Mouse (Mus musculus): Measurements from ENCODE around the gene Gm17079. TPM values are rescaled to one million over a fixed set of nuclear protein-coding genes. Genes with fewer than 3 reads are reported as not detected.
"Not testable (repeated sequence)": the region's sequence is repeated elsewhere in the genome, so short reads cannot be mapped to it uniquely, and the experiment has no call there.

Gm17079 gene
- polyA plus RNA-seq (2012; rRNA removed) (not detected in 2 replicates), polyA plus RNA-seq (2014; fragmentation: Nextera tagmentation; extraction: Ambion mirVana) (not detected in 2 replicates)

DNA sequence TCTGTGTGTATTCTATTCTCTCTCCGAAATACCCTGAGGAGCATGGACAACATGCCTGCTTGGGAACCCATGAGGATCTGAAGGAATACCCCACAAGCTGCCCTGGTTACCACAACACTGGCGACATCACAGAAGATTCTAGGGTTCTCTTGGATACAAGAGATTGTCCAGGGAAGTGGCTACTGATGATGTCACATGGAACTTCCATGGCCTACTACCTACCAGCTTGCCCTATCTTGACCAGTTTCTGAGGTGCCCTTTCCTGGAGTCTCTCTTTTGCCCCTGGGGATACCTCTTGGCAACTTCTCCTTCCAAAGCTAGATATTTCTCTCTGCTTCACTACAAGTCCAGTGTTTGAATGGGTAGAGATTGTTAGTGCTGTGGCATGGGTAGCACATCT, at the start of gene Gm17079:
Gene Gm17079 (minus strand): TSS at position 101 of the 400 bp plus-strand sequence.
- ATAC-seq (ENCODE audit: insufficient read depth); H3K27me3 ChIP-seq (ENCODE audit: control insufficient read depth, insufficient read depth, low read length); H3K4me1 ChIP-seq (replicated peaks; ENCODE audit: control insufficient read depth in 2 of 2, insufficient read depth in 2 of 2, low read length in 1 of 2); H3K27ac ChIP-seq; DNase-seq (ENCODE audit: low read depth in 3 of 3, low spot score in 3 of 3); H3K4me2 ChIP-seq (ENCODE audit: low read depth); H3K4me3 ChIP-seq (ENCODE audit: insufficient read depth in 1 of 2, low read depth in 2 of 2, low read length in 2 of 2); H3K9ac ChIP-seq (replicated peaks); H3K9me3 ChIP-seq (ENCODE audit: control insufficient read depth, low read length); H3K36me3 ChIP-seq (replicated peaks; ENCODE audit: control insufficient read depth, insufficient read depth, low read depth): not testable (repeated sequence)
- 46% methylated on average over 1 of the region's 2 CpGs for WGBS (ENCODE audit: insufficient replicate concordance)

DNA sequence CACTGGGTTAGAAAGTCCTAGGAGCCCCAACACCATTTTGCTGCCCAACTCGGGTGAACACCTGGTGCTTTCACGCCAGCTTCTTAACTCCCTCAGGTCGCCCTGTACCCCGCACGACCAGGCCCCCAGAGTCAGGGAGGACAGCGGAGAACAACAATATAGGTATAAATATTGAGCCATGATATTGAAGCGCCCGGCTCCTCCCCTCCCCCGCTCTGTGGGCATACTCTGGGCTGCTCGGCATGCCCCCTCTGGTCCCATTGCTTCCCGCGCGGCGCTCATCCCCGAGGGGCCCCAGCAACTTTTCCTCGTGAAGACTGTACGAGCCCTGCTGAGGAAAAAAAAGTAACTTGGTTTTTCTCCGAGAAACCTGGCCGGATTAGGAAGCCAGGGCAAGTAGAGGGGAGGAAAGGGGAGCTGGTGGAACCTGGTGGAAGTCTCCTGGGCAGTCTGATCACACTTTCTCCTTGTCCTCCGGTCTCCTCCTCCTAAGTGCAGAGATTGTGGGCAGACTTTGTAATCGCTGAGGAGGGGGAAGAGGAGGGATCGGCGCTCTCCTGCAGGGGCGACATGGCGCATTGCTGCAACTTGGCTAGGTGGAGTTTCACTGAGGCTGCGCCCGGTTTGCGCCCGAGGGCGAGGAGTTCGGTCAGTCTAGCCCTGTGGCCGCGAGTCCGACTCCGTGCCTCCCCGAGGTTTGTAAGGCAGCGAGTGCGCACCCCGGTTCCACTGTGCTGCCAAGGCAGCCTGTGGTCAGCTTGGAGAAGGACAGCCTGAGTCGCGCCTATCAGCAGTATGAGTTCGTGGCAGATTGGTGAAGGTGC, 45.3 kb upstream of the Gm17079 start:
- H3K9me3 ChIP-seq (ENCODE audit: control insufficient read depth, low read length), result no peaks in the 10 kb centered on the region
- TF ChIP-seq EP300 (IDR thresholded peaks at IDR 0.05; ENCODE audit: low read depth) (no peak), CTCF (IDR thresholded peaks at IDR 0.05; ENCODE audit: low read depth) (no peak)
- no peak for DNase-seq (ENCODE audit: low read depth in 3 of 3, low spot score in 3 of 3)
- H3K27ac ChIP-seq, result no peak overlapping the region
- no peak overlapping the region; the same call in none of the 2 replicates for H3K4me2 ChIP-seq (ENCODE audit: low read depth)
- 2% methylated on average over 42 of the region's 42 CpGs for WGBS (ENCODE audit: insufficient replicate concordance)
- H3K36me3 ChIP-seq (replicated peaks; ENCODE audit: control insufficient read depth, insufficient read depth, low read depth), result no peaks in the 10 kb centered on the region
- no peak for ATAC-seq (ENCODE audit: insufficient read depth)
- no peak overlapping the region for H3K9ac ChIP-seq (replicated peaks)
- no peaks in the 10 kb centered on the region for H3K4me1 ChIP-seq (replicated peaks; ENCODE audit: control insufficient read depth in 2 of 2, insufficient read depth in 2 of 2, low read length in 1 of 2)
- no peak overlapping the region for H3K4me3 ChIP-seq (ENCODE audit: insufficient read depth in 1 of 2, low read depth in 2 of 2, low read length in 2 of 2)
- H3K27me3 ChIP-seq (ENCODE audit: control insufficient read depth, insufficient read depth, low read length), result peaks cover 31% of the 10 kb centered on the region

DNA sequence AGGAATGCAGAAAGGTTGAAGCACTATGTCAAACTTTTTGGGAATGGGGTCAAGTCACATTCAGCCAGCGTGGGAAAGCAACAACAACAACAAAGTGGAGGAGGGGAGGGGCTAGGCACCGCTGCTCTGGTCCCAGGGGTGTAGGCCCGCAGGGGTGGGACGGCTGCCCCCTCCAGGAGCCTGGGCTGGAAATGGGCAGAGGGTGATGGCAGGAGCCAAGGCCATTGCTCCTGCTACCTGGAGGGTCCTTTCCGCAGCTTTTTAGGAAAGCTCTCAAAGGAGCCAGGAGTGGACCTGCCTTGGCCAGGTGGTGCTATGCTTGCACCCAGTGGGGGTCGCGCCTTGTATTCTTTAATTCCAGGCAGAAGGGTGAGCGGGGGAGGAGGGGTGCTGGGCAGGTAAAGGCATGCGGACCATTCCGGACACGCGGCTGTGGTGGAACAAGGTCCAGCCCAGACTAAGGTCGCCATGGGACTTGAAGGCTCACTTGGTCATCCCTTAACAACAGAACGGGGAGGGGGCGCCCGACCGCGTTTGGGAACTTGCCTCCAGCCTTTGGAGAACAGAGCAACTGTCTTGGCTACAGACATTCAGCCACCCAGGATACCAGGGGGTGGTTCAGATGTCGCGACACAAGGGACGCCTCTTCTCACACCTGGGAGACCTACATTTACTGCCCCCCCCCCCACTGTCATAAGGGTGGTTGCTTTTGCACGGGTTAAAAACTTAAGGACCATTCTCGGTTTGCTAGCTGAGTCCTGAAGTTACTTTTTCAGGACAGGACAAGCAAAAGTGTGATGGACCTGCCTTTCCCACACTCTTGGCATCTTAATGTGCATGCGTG, 44.1 kb upstream of the Gm17079 start:
- no peaks in the 10 kb centered on the region for H3K36me3 ChIP-seq (replicated peaks; ENCODE audit: control insufficient read depth, insufficient read depth, low read depth)
- no peak overlapping the region for H3K9ac ChIP-seq (replicated peaks)
- no peaks in the 10 kb centered on the region for H3K9me3 ChIP-seq (ENCODE audit: control insufficient read depth, low read length)
- DNase-seq (ENCODE audit: low read depth in 3 of 3, low spot score in 3 of 3), result no peak
- no peak overlapping the region for H3K27ac ChIP-seq
- H3K4me3 ChIP-seq (ENCODE audit: insufficient read depth in 1 of 2, low read depth in 2 of 2, low read length in 2 of 2), result no peak overlapping the region
- TF ChIP-seq EP300 (IDR thresholded peaks at IDR 0.05; ENCODE audit: low read depth), result no peak
- no peak for TF ChIP-seq CTCF (IDR thresholded peaks at IDR 0.05; ENCODE audit: low read depth)
- no peak overlapping the region for H3K4me2 ChIP-seq (ENCODE audit: low read depth)
- H3K27me3 ChIP-seq (ENCODE audit: control insufficient read depth, insufficient read depth, low read length), result peaks cover 31% of the 10 kb centered on the region
- no peaks in the 10 kb centered on the region for H3K4me1 ChIP-seq (replicated peaks; ENCODE audit: control insufficient read depth in 2 of 2, insufficient read depth in 2 of 2, low read length in 1 of 2)
- no peak for ATAC-seq (ENCODE audit: insufficient read depth)
- 2% methylated on average over 24 of the region's 24 CpGs for WGBS (ENCODE audit: insufficient replicate concordance)

DNA sequence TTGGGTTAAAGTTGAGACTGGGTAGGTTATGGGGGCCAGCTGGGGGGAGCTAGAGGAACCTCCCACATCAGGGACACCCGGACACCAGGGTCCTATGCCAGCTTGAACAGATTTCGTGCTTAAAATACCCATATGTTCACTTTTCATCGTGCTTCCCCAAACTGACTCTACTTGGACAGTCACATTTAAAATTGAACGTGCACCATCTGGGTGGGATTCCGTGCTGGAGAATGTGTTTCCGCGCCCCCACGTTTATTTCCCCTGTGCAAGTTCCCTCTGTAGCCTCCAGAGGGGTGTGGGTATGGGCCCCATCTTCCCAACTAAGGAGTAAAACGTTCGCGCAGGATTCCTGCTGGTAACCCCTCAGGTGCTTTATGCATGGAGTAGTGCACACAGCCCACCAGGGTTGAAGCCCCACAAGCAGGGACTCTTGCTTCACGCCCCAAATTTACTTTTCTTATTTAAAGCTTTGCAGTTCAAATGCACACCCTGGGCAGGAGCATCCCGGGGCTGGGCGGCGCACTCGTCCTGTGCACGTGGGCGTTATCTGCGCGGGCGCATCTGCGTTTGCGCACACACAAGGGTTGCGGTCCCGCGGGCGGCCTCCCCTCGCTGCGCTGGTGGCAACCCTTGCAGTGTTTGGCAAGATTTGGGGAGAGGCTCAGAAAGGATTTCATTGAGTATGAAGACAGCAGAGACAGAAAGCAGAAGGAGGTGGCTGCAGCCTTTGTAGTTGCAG, 43.3 kb upstream of the Gm17079 start:
- no peak overlapping the region for H3K4me3 ChIP-seq (ENCODE audit: insufficient read depth in 1 of 2, low read depth in 2 of 2, low read length in 2 of 2)
- H3K4me1 ChIP-seq (replicated peaks; ENCODE audit: control insufficient read depth in 2 of 2, insufficient read depth in 2 of 2, low read length in 1 of 2), result no peaks in the 10 kb centered on the region

More for the DNA sequence above, 43.3 kb upstream of the Gm17079 start:
- no peak overlapping the region for H3K27ac ChIP-seq
- H3K36me3 ChIP-seq (replicated peaks; ENCODE audit: control insufficient read depth, insufficient read depth, low read depth), result no peaks in the 10 kb centered on the region
- ATAC-seq (ENCODE audit: insufficient read depth), result no peak
- DNase-seq (ENCODE audit: low read depth in 3 of 3, low spot score in 3 of 3), result no peak
- no peak for TF ChIP-seq CTCF (IDR thresholded peaks at IDR 0.05; ENCODE audit: low read depth)
- no peak for TF ChIP-seq EP300 (IDR thresholded peaks at IDR 0.05; ENCODE audit: low read depth)
- H3K27me3 ChIP-seq (ENCODE audit: control insufficient read depth, insufficient read depth, low read length), result peaks cover 31% of the 10 kb centered on the region
- H3K4me2 ChIP-seq (ENCODE audit: low read depth), result no peak overlapping the region
- H3K9ac ChIP-seq (replicated peaks), result no peak overlapping the region
- no peaks in the 10 kb centered on the region for H3K9me3 ChIP-seq (ENCODE audit: control insufficient read depth, low read length)
- 5% methylated on average over 29 of the region's 29 CpGs for WGBS (ENCODE audit: insufficient replicate concordance)
